Mouse (Mus musculus): ENCODE measurements around the gene Ren1. TPM values are rescaled to one million over a fixed set of nuclear protein-coding genes. Genes with fewer than 3 reads are reported as not detected.
A peak's percentile ranks its signal among the peaks of the same experiment; 100 is the strongest.

Gene Ren1
- polyA plus RNA-seq, 2 experiments = 0.48 to 2.8 TPM

DNA sequence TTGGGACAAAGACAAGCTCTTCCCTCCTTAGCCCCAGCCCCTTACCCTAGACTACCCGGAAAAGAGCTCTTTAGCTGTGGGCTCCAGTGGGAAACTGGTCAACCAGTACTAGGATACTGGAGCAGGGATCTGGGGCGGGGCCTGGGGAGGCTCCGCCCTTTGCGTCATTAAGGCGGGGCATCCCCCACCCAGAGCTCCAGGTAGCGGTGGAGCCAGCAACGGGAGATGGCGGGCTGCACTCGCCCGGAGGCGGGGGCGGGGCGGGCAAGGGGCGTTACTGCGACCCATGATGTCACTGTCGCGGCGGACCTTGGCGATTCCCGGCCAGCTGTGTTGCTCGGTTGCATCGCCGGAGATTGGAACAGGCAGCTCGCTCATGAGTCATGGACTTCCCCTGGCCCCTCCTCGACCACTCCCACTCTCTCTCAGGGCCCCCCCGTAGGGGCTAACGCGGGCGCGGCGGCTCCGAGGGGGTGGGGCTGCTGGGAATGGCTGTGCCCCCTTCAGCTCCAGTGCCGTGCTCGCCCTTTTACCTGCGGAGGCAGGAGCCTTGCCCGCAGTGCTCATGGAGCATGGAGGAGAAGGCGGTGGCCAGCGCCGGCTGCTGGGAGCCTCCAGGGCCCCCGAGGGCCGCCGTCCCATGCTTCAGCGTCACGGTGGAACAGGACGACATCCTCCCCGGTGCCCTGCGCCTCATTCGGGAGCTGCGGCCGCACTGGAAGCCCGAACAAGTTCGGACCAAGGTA is 13.1 kb downstream of the Ren1 start, which contains the start of gene Etnk2:
Gene Etnk2 (plus strand): TSS at position 297 of the 746 bp plus-strand sequence.
- Histone ChIP-seq H3K4me1 (ENCODE audit: control insufficient read depth, insufficient read depth, low read length) (peaks cover 8% of the 10 kb centered on the region; the same call in 1 of the 2 replicates), H3K9me3 (ENCODE audit: control insufficient read depth, low read length) (no peaks in the 10 kb centered on the region), H3K4me2 (replicated peaks; ENCODE audit: low read depth, low read length, severe bottlenecking) (peak within 1 kb of the TSS; percentile 96), H3K27ac (replicated peaks; ENCODE audit: low read depth, low read length) (no peak within 1 kb of the TSS), H3K9ac (ENCODE audit: low read depth, low read length, severe bottlenecking) (peak within 1 kb of the TSS; percentile 57), H3K4me3 (replicated peaks; ENCODE audit: low read length) (peak within 1 kb of the TSS; percentile 62), H3K27me3 (ENCODE audit: control insufficient read depth, insufficient read depth, low read length) (peaks cover 24% of the 10 kb centered on the region), H3K36me3 (ENCODE audit: control insufficient read depth, insufficient read depth, low read length) (no peaks in the 10 kb centered on the region)
- ATAC-seq (ENCODE audit: low FRiP score, low read depth) (peak; percentile 74), DNase-seq (ENCODE audit: low spot score) (peak; percentile 76)
- no peak for TF ChIP-seq POLR2A (IDR thresholded peaks at IDR 0.05; ENCODE audit: borderline replicate concordance, extremely low read depth, insufficient read depth, insufficient read length)
- WGBS = 0% methylated on average over 29 of the region's 52 CpGs

DNA sequence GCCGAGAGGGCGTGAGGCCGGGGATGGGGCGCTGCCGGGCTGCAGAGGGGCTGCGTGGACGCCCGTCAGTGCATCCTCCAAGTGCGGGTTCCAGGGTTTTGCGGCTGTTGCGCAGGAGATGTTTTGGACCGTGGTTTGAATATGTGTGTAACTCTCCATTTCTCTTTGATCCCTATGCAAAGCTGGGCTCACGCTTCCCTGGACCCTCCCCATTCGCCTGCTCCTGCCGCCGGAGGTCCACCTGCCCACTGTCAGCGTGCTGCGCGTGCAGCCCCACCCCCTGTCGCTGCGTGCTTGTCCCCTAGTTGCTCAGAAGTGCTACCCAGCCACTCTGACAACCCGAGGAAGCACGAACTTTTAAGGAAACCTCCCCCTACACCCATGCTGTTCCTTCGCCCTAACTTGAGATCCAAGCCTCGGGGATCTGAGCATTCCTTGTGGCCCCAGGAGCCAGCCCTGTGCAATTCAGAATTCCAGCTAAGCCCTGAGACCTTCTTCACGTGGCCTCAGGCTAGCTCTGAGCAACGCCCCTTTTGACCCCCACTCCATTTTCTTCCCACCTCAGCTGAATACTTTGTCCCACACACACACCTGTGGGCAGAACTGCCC is 13.8 kb downstream of the Ren1 start:
- Histone ChIP-seq H3K27me3 (ENCODE audit: control insufficient read depth, insufficient read depth, low read length) (peaks cover 24% of the 10 kb centered on the region), H3K27ac (replicated peaks; ENCODE audit: low read depth, low read length) (no peak overlapping the region), H3K9me3 (ENCODE audit: control insufficient read depth, low read length) (no peaks in the 10 kb centered on the region), H3K9ac (ENCODE audit: low read depth, low read length, severe bottlenecking) (peak overlapping the region; percentile 57), H3K36me3 (ENCODE audit: control insufficient read depth, insufficient read depth, low read length) (no peaks in the 10 kb centered on the region), H3K4me1 (ENCODE audit: control insufficient read depth, insufficient read depth, low read length) (peaks cover 8% of the 10 kb centered on the region; the same call in 1 of the 2 replicates), H3K4me3 (replicated peaks; ENCODE audit: low read length) (peak overlapping the region; percentile 62), H3K4me2 (replicated peaks; ENCODE audit: low read depth, low read length, severe bottlenecking) (peak overlapping the region; percentile 96)
- 1% methylated on average over 27 of the region's 27 CpGs for WGBS
- ATAC-seq (ENCODE audit: low FRiP score, low read depth) (no peak), DNase-seq (ENCODE audit: low spot score) (no peak)
- no peak for TF ChIP-seq POLR2A (IDR thresholded peaks at IDR 0.05; ENCODE audit: borderline replicate concordance, extremely low read depth, insufficient read depth, insufficient read length)

DNA sequence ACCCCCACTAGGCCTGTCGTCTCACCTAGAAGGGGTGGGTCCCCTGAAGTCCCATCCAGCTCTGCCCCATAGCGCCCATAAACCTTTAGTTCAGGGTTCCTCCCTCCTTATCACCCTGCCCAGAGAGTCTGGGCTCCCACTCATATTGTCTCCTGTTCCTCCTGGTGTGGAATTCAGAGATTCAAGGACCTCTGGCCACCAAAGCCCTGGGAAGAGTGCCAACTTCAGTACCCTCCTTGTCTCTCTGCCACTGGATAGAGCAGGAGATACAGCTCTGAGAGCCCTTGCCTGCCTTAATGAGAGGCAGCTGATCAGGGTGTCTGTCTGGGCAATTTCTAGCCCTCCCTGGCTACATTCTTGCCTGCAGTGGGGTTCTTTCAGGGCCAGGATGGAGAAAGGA is 14.6 kb downstream of the Ren1 start:
- WGBS = 44% methylated on average over 2 of the region's 2 CpGs

DNA sequence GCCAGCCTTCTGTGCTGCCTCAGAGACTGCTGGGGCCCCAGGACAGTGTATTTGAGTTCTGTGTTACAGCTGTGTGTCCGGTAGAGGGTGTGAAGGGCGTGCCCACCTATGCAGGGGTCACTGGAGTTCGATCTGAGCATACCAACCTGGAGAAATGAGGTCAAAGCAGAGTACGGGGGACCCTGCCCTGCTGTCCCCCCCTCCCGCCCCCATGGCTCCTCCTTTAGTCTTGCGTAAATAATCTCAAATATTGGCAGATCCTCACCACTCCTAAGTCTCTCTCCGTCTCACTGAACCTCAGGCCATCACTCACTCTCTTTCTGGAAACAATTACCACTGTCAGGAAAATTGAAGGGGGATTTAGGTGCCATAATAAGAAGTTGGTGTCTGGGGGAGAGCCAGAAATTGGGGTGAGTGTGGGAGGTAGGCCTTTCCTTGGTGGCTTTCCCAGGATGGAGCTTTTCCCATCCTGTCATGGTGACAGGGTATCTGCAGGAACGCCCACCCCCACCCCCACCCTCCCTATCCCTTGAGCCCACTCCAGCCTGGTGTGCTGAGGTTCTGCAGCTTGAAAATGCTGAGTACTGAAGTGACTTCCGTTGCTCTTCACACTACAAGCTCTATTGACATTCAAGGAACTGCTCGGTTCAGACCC is 16.8 kb downstream of the Ren1 start:
- Histone ChIP-seq H3K4me3 (replicated peaks; ENCODE audit: low read length) (no peak overlapping the region), H3K9ac (ENCODE audit: low read depth, low read length, severe bottlenecking) (no peak overlapping the region), H3K9me3 (ENCODE audit: control insufficient read depth, low read length) (no peaks in the 10 kb centered on the region), H3K4me2 (replicated peaks; ENCODE audit: low read depth, low read length, severe bottlenecking) (no peak overlapping the region), H3K4me1 (ENCODE audit: control insufficient read depth, insufficient read depth, low read length) (peaks cover 8% of the 10 kb centered on the region; the same call in 1 of the 2 replicates), H3K27ac (replicated peaks; ENCODE audit: low read depth, low read length) (no peak overlapping the region), H3K27me3 (ENCODE audit: control insufficient read depth, insufficient read depth, low read length) (peaks cover 24% of the 10 kb centered on the region), H3K36me3 (ENCODE audit: control insufficient read depth, insufficient read depth, low read length) (no peaks in the 10 kb centered on the region)
- no peak for TF ChIP-seq POLR2A (IDR thresholded peaks at IDR 0.05; ENCODE audit: borderline replicate concordance, extremely low read depth, insufficient read depth, insufficient read length)
- DNase-seq (ENCODE audit: low spot score) = no peak
- no peak for ATAC-seq (ENCODE audit: low FRiP score, low read depth)
- 42% methylated on average over 10 of the region's 10 CpGs for WGBS

More for the DNA sequence above, 14.6 kb downstream of the Ren1 start:
- TF ChIP-seq POLR2A (IDR thresholded peaks at IDR 0.05; ENCODE audit: borderline replicate concordance, extremely low read depth, insufficient read depth, insufficient read length) = no peak
- H3K36me3 ChIP-seq (ENCODE audit: control insufficient read depth, insufficient read depth, low read length) = no peaks in the 10 kb centered on the region
- no peak overlapping the region for H3K4me3 ChIP-seq (replicated peaks; ENCODE audit: low read length)
- no peaks in the 10 kb centered on the region for H3K9me3 ChIP-seq (ENCODE audit: control insufficient read depth, low read length)
- no peak overlapping the region for H3K4me2 ChIP-seq (replicated peaks; ENCODE audit: low read depth, low read length, severe bottlenecking)
- H3K4me1 ChIP-seq (ENCODE audit: control insufficient read depth, insufficient read depth, low read length) = peaks cover 8% of the 10 kb centered on the region; the same call in 1 of the 2 replicates
- H3K9ac ChIP-seq (ENCODE audit: low read depth, low read length, severe bottlenecking) = no peak overlapping the region
- no peak overlapping the region for H3K27ac ChIP-seq (replicated peaks; ENCODE audit: low read depth, low read length)
- H3K27me3 ChIP-seq (ENCODE audit: control insufficient read depth, insufficient read depth, low read length) = peaks cover 24% of the 10 kb centered on the region
- ATAC-seq (ENCODE audit: low FRiP score, low read depth) (no peak), DNase-seq (ENCODE audit: low spot score) (no peak)
